Mouse (Mus musculus) lung, embryonic 16.5 days (tissue): Measurements from ENCODE around the gene Slc2a10. TPM values are rescaled to one million over a fixed set of nuclear protein-coding genes. Genes with fewer than 3 reads are reported as not detected.
"Not testable (repeated sequence)": the region's sequence is repeated elsewhere in the genome, so short reads cannot be mapped to it uniquely, and the experiment has no call there.

Source experiments
- ATAC-seq: fragments of 200-750 bp; cut with Nextera tagmentation; 2 replicates; pipeline ENCODE4 v1.8.0; 2017; ENCODE audit warnings: low read depth, mild to moderate bottlenecking, moderate library complexity
- H3K27ac ChIP-seq: fragments of 300-500 bp; sonication (generic); 2 replicates; pipeline ENCODE4 v1.5.1; 2014; ENCODE audit warnings: mild to moderate bottlenecking, control low read depth, low read length
- H3K27me3 ChIP-seq: fragments of 300-500 bp; sonication (generic); 2 replicates; pipeline ENCODE4 v1.6.1; 2014; ENCODE audit warnings: low read depth, low read length, mixed read lengths; ENCODE audit not compliant: control insufficient read depth, insufficient read depth
- H3K36me3 ChIP-seq: fragments of 300-500 bp; sonication (generic); 2 replicates; pipeline ENCODE4 v1.6.1; 2014; ENCODE audit warnings: low read length; ENCODE audit not compliant: control insufficient read depth, insufficient read depth
- H3K4me1 ChIP-seq: fragments of 300-500 bp; sonication (generic); replicated peaks from 2 replicates; pipeline ENCODE4 v1.6.1; 2014; ENCODE audit warnings: low read length, mixed read lengths; ENCODE audit not compliant: control insufficient read depth, insufficient read depth
- H3K4me2 ChIP-seq: fragments of 300-500 bp; sonication (generic); 2 replicates; pipeline ENCODE4 v1.6.1; 2014; ENCODE audit warnings: low read depth, low read length, control low read depth
- H3K4me3 ChIP-seq: fragments of 300-500 bp; sonication (generic); 2 replicates; pipeline ENCODE4 v1.5.1; 2014; ENCODE audit warnings: mild to moderate bottlenecking, low read length, control low read depth
- H3K9ac ChIP-seq: fragments of 300-500 bp; sonication (generic); 2 replicates; pipeline ENCODE4 v1.6.1; 2014; ENCODE audit warnings: low read length, control low read depth
- H3K9me3 ChIP-seq: fragments of 300-500 bp; sonication (generic); 2 replicates; pipeline ENCODE4 v1.6.1; 2016; ENCODE audit warnings: low read length; ENCODE audit not compliant: control insufficient read depth
- WGBS: fragments of 180-500 bp; shearing (Covaris S2); extraction: QIAGEN DNeasy Blood & Tissue Kit; methylation state at CpG from one replicate; pipeline ENCODE4 v1.1.7; 2014; 5-methylcytosine and 5-hydroxymethylcytosine counted together
- polyA plus RNA-seq: library from polyadenylated mRNA; unstranded; fragments of >200 nt; fragmentation: Nextera tagmentation; extraction: Ambion mirVana; gene quantifications from 2 replicates; pipeline ENCODE4 v1.2.1, GENCODE M21; 2015

Gene Slc2a10
- polyA plus RNA-seq, 1 experiment from 2014 or later = 13.1 TPM

DNA sequence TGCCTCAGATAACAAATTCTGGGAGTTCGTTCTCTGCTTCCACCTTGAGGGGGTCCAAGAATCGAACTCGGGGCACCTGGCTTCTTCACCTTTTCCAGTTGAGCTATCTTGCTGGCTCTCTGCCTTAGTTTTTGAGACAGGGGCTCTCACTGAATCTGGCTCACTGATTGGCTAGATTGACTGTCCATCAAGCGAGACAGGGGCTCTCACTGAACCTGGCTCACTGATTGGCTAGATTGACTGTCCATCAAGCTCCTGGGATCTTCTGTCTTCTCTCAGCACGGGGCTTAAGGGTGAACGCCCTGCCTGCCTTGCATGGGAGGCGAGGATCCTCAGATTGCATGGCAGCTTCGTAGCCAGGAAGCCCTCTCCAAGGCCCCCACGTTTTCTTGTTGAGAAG is 43.8 kb downstream of the Slc2a10 start:
- no peak; the same call in 1 of the 2 replicates for ATAC-seq
- H3K4me3 ChIP-seq = no peak overlapping the region
- no peaks in the 10 kb centered on the region for H3K4me1 ChIP-seq
- 45% methylated on average over 9 of the region's 9 CpGs for WGBS
- no peak overlapping the region for H3K27ac ChIP-seq
- H3K36me3 ChIP-seq = no peaks in the 10 kb centered on the region
- H3K27me3 ChIP-seq = no peaks in the 10 kb centered on the region
- no peak overlapping the region for H3K9ac ChIP-seq
- no peak overlapping the region for H3K4me2 ChIP-seq
- no peaks in the 10 kb centered on the region for H3K9me3 ChIP-seq

GRCm38 (mm10) chr2:165548627-165549026 is 45.0 kb downstream of the Slc2a10 start:
- Histone ChIP-seq H3K9me3 (no peaks in the 10 kb centered on the region), H3K4me1 (no peaks in the 10 kb centered on the region), H3K4me2 (no peak overlapping the region), H3K36me3 (no peaks in the 10 kb centered on the region), H3K27ac (no peak overlapping the region), H3K27me3 (no peaks in the 10 kb centered on the region), H3K4me3 (no peak overlapping the region), H3K9ac (no peak overlapping the region)
- 68% methylated on average over 6 of the region's 6 CpGs for WGBS
- no peak for ATAC-seq

DNA sequence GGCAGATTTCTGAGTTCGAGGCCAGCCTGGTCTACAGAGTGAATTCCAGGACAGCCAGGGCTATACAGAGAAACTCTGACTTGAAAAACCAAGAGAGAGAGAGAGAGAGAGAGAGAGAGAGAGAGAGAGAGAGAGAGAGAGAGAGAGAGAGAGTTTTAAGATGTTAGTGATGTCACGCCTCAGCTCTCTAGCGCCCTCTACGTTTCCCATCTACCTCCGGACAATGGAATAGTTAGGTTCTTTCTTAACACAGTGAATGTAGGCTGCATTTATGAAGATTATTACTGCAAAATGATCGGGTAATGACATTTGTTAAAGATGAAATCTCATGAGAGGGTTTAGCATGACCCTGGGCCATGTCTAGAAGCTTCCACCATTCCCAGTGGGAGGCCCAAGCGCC is 46.8 kb downstream of the Slc2a10 start:
- H3K9ac ChIP-seq, H3K4me2 ChIP-seq, H3K4me1 ChIP-seq, H3K27me3 ChIP-seq, ATAC-seq, H3K27ac ChIP-seq, H3K4me3 ChIP-seq, H3K36me3 ChIP-seq, H3K9me3 ChIP-seq: not testable (repeated sequence)
- 73% methylated on average over 7 of the region's 7 CpGs for WGBS

DNA sequence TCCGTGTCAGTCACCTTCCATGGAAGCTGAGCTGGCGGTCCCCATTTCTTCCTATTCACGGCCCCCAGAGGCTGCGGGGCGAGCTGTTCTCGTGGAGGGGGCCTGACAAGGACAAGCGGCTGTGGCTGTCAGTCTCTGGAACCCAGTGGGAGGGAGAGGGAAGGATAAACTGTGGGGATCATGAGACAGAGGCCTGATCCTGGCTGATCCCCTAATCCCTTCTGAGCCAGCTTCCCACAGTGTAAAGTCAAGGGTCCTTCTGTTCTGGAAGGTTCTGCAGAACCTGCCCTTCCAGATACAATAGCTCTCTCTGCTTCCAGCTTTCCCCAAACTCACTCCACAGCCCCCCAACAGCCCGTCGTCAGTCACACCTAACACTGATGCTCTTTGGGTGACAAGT is 50.5 kb downstream of the Slc2a10 start:
- no peak for ATAC-seq
- Histone ChIP-seq H3K4me3 (no peak overlapping the region), H3K36me3 (no peaks in the 10 kb centered on the region), H3K9ac (no peak overlapping the region), H3K27me3 (no peaks in the 10 kb centered on the region), H3K9me3 (no peaks in the 10 kb centered on the region), H3K4me1 (no peaks in the 10 kb centered on the region), H3K4me2 (no peak overlapping the region), H3K27ac (no peak overlapping the region)
- 62% methylated on average over 9 of the region's 9 CpGs for WGBS

- H3K9me3 ChIP-seq = no peaks in the 10 kb centered on the region
- WGBS = 80% methylated on average over 7 of the region's 7 CpGs
- H3K4me1 ChIP-seq = no peaks in the 10 kb centered on the region; the same call in 1 of the 2 replicates
- ATAC-seq = no peak
- H3K9ac ChIP-seq = no peak overlapping the region
- H3K4me3 ChIP-seq = no peak overlapping the region
- no peaks in the 10 kb centered on the region for H3K27me3 ChIP-seq
- no peaks in the 10 kb centered on the region for H3K36me3 ChIP-seq
- no peak overlapping the region for H3K27ac ChIP-seq
- H3K4me2 ChIP-seq = no peak overlapping the region
These were observed 53.7 kb downstream of the Slc2a10 start for GRCm38 (mm10) chr2:165557278-165557677.

DNA sequence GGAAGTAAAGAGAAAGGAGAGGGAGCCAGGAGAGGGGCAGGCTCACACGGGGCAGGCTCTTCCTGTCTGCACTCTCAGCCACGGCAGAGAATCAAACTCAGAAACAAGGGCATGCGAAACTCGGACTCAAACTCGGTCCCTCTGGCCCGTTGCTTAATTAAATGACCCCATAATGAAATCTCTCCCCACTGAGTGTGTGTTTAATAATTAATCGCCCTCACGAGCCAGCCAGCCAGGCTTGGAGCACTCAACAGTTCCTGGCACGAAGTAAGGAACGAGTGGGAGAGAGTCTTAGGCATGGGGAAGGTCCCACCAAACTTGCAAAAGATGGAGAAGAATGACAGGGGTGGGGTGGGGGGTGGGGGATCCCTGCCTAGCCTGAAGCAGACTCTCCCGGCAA is 55.3 kb downstream of the Slc2a10 start:
- no peak for ATAC-seq
- peak overlapping the region; percentile 5; the same call in 1 of the 2 replicates for H3K4me3 ChIP-seq
- no peaks in the 10 kb centered on the region for H3K36me3 ChIP-seq
- peaks cover 12% of the 10 kb centered on the region for H3K27me3 ChIP-seq
- peak overlapping the region; percentile 27; the same call in 1 of the 2 replicates for H3K4me2 ChIP-seq
- H3K9ac ChIP-seq = peak overlapping the region; percentile 15; the same call in 1 of the 2 replicates
- no peak overlapping the region; the same call in 1 of the 2 replicates for H3K27ac ChIP-seq
- H3K9me3 ChIP-seq = no peaks in the 10 kb centered on the region
- H3K4me1 ChIP-seq = peaks cover 7% of the 10 kb centered on the region; the same call in 1 of the 2 replicates
- 28% methylated on average over 11 of the region's 11 CpGs for WGBS

DNA sequence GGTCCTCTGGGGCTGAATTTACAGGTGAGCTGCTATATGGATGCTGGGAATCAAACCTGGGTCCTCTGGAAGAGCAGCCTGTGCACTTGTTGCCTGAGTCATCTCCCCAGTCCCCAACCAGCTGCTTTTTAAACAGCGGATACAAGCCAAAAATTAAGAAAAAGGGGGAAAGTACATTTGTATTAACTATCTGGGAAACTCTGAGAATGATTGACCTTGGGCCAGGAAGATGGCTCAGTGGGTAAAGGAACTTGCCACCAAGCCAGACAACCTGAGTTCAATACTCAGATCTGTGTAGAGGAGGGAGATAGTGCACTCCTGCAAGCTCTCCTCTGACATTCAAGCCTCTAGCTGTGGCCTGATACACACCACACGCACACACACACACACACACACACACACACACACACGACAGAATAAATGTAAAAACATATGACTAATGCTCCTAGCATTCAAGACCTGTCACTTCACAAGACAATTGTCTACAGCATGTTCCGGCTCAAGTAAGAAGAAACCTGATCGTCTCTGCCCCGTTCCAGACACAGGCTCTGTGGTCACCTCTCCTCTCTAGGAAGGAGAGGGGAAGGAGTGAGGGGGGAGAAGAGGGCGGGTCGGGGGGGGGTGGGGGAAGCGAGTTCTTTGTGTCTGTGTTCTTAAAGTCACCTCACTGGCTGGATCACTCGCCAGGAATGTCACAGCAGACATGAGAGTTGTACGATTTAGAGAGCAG is 56.1 kb downstream of the Slc2a10 start:
- H3K4me3 ChIP-seq = no peak overlapping the region
- WGBS = 17% methylated on average over 11 of the region's 11 CpGs
- no peak overlapping the region for H3K27ac ChIP-seq
- peaks cover 7% of the 10 kb centered on the region; the same call in 1 of the 2 replicates for H3K4me1 ChIP-seq
- peaks cover 19% of the 10 kb centered on the region for H3K27me3 ChIP-seq
- ATAC-seq = 0 out of 2 replicates have a peak, but pooled peaks have one; percentile 29
- no peaks in the 10 kb centered on the region for H3K9me3 ChIP-seq
- no peak overlapping the region for H3K9ac ChIP-seq
- no peak overlapping the region for H3K4me2 ChIP-seq
- no peaks in the 10 kb centered on the region for H3K36me3 ChIP-seq

GRCm38 (mm10) chr2:165561861-165562260 is 58.3 kb downstream of the Slc2a10 start:
- no peaks in the 10 kb centered on the region for H3K9me3 ChIP-seq
- H3K27ac ChIP-seq = no peak overlapping the region
- H3K27me3 ChIP-seq = peaks cover 19% of the 10 kb centered on the region
- no peaks in the 10 kb centered on the region for H3K36me3 ChIP-seq
- peaks cover 7% of the 10 kb centered on the region; the same call in 1 of the 2 replicates for H3K4me1 ChIP-seq
- no peak overlapping the region for H3K4me2 ChIP-seq
- no peak for ATAC-seq
- 78% methylated on average over 6 of the region's 6 CpGs for WGBS
- H3K4me3 ChIP-seq = no peak overlapping the region
- no peak overlapping the region for H3K9ac ChIP-seq

DNA sequence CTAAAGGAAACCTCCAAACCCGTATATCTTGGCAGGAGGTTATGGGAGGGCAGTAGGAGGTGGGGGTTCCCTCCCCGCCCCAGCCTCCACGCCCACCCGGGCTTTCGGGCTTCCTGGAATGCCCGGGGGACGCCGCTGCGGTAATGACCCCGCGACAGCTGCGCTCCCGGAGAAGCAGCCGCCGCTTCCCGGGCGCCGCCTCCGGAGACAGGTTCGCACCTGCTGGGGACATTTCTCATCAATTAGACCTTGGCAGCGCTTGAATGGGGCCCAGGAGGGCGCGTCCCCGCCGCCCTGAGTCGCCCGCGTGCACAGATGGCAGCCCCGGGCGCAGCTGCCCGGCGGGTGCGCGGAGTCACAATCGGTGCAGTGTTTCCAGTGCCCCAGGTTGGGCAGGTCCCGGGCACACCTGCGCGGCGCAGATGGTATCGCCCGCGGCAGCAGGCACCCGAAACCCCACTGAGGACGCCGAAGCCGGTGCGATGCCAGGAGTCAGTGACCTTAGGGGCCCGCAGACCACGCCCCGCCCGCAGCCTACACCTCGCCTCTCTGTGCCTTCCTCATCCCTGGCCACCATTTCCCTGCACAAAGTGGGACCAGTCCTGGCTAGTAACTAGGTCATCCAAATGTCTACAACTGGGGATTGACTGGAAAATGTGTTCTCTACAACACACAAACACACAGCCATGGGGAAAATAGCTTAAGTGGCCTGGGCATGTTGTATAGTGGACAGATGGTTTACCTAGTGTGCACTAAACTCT is 59.9 kb downstream of the Slc2a10 start:
- Histone ChIP-seq H3K9me3 (no peaks in the 10 kb centered on the region), H3K27me3 (peaks cover 19% of the 10 kb centered on the region), H3K27ac (no peak overlapping the region), H3K4me1 (peaks cover 7% of the 10 kb centered on the region; the same call in 1 of the 2 replicates), H3K4me3 (peak overlapping the region; percentile 49), H3K9ac (peak overlapping the region; percentile 40), H3K36me3 (no peaks in the 10 kb centered on the region), H3K4me2 (peak overlapping the region; percentile 64)
- ATAC-seq = peak; percentile 62; the same call in 1 of the 2 replicates
- 2% methylated on average over 52 of the region's 52 CpGs for WGBS
